Mouse (Mus musculus) CH12.LX (cell line): ENCODE data around the gene Bmp8a.

Experiments
- CHD2 ChIP-seq: IDR thresholded peaks from 2 replicates; pipeline ENCODE4 v1.6.1; 2011; ENCODE audit warnings: low read length, improper control_type of control experiment
- CTCF ChIP-seq, 2 experiments: IDR thresholded peaks in 1 of 2; conservative IDR thresholded peaks in 1 of 2; 2 replicates each; pipeline ENCODE4 v1.5.1; 2011 to 2012; ENCODE audit warnings: low read depth in 2 of 2, low read length in 2 of 2, improper control_type of control experiment in 1 of 2, inconsistent platforms in 1 of 2, mild to moderate bottlenecking in 1 of 2, moderate library complexity in 1 of 2
- EP300 ChIP-seq: IDR thresholded peaks from 2 replicates; pipeline ENCODE4 v1.6.1; 2011; ENCODE audit warnings: low read length, improper control_type of control experiment
- KAT2A ChIP-seq: IDR thresholded peaks from 2 replicates; pipeline ENCODE4 v1.6.1; 2012; ENCODE audit warnings: low read length, improper control_type of control experiment, inconsistent platforms; ENCODE audit not compliant: insufficient replicate concordance
- MAFK ChIP-seq: IDR thresholded peaks from 2 replicates; pipeline ENCODE4 v1.6.1; 2011; ENCODE audit warnings: low read length, improper control_type of control experiment; ENCODE audit not compliant: insufficient replicate concordance
- MAZ ChIP-seq: IDR thresholded peaks from 2 replicates; pipeline ENCODE4 v1.6.1; 2012; ENCODE audit warnings: low read depth, mild to moderate bottlenecking, inconsistent platforms, low read length, improper control_type of control experiment, moderate library complexity
- MYC ChIP-seq: IDR thresholded peaks from 2 replicates; pipeline ENCODE4 v1.6.1; 2011; ENCODE audit warnings: low read depth, mild to moderate bottlenecking, improper control_type of control experiment, low read length
- POLR2A ChIP-seq: IDR thresholded peaks from 2 replicates; pipeline ENCODE4 v1.6.1; 2011; ENCODE audit warnings: low read depth, mild to moderate bottlenecking, improper control_type of control experiment, low read length
- SIN3A ChIP-seq: IDR thresholded peaks from 2 replicates; pipeline ENCODE4 v1.6.1; 2012; ENCODE audit warnings: low read length, improper control_type of control experiment, inconsistent platforms
- ZKSCAN1 ChIP-seq: IDR thresholded peaks from 2 replicates; pipeline ENCODE4 v1.6.1; 2012; ENCODE audit warnings: low read depth, inconsistent platforms, low read length, improper control_type of control experiment, borderline replicate concordance

DNA sequence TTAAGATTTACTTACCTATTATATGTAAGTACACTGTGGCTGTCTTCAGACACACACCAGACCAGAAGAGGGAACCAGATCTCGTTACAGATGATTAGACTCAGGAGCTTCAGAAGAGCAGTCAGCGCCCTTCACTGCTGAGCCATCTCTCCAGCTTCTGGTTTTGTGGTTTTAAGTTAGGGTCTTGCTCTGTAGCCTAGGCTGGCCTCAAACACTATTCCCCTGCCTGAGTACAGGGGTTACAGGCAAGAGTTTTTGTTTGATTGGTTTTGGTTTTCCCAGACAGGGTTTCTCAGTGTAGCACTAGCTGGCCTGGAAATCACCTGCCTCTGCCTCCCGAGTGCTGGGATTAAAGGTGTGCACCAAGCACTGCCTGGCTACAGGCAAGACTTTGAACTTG lies 50.7 kb downstream of the Bmp8a start:
- TF ChIP-seq KAT2A (no peak), CHD2 (no peak), CTCF (conservative IDR thresholded peaks at IDR 0.05 in 1 of 2, IDR thresholded peaks at IDR 0.05 in 1 of 2; ENCODE audit: low read depth in 2 of 2, low read length in 2 of 2) (no peak), MAZ (no peak), MYC (no peak), POLR2A (no peak), ZKSCAN1 (no peak), MAFK (no peak), EP300 (no peak), SIN3A (no peak)
